Mouse (Mus musculus) testis, adult 2 months (tissue): ENCODE results near the gene Samd8. TPM values are rescaled to one million over a fixed set of nuclear protein-coding genes. Genes with fewer than 3 reads are reported as not detected.

Source experiments
- H3K27ac ChIP-seq: fragments of 200-500 bp; 2 replicates; pipeline ENCODE4 v1.5.1; 2012; ENCODE audit warnings: low read depth, low read length; ENCODE audit not compliant: control insufficient read depth, insufficient read depth
- H3K27me3 ChIP-seq: fragments of 200-500 bp; 2 replicates; pipeline ENCODE4 v1.6.1; 2012; ENCODE audit warnings: mild to moderate bottlenecking, low read length, moderate library complexity; ENCODE audit not compliant: control insufficient read depth, insufficient read depth
- H3K36me3 ChIP-seq: fragments of 200-500 bp; 2 replicates; pipeline ENCODE4 v1.6.1; 2012; ENCODE audit warnings: mild to moderate bottlenecking, low read length; ENCODE audit not compliant: control insufficient read depth, insufficient read depth
- H3K4me1 ChIP-seq: fragments of 200-500 bp; 2 replicates; pipeline ENCODE4 v1.6.1; 2012; ENCODE audit warnings: low read length; ENCODE audit not compliant: control insufficient read depth, insufficient read depth
- H3K4me3 ChIP-seq: fragments of 200-500 bp; 2 replicates; pipeline ENCODE4 v1.5.1; 2012; ENCODE audit warnings: low read depth, mild to moderate bottlenecking, low read length, moderate library complexity, mixed read lengths; ENCODE audit not compliant: control insufficient read depth
- CTCF ChIP-seq: fragments of 200-500 bp; IDR thresholded peaks from 2 replicates; pipeline ENCODE4 v1.5.1; 2012; ENCODE audit warnings: low read depth, mild to moderate bottlenecking, inconsistent platforms, low read length, moderate library complexity; ENCODE audit not compliant: control insufficient read depth, insufficient read depth, insufficient replicate concordance
- POLR2A ChIP-seq: fragments of 200-500 bp; IDR thresholded peaks from 2 replicates; pipeline ENCODE4 v1.6.1; 2012; ENCODE audit warnings: low read depth, mild to moderate bottlenecking, inconsistent platforms, low read length, moderate library complexity; ENCODE audit not compliant: control insufficient read depth
- polyA plus RNA-seq: library from polyadenylated mRNA; depleted of rRNA; stranded (reverse); fragments of >200 nt; gene quantifications from 2 replicates; pipeline ENCODE4 v1.2.3, GENCODE M21; 2012

Gene Samd8
- polyA plus RNA-seq, 1 experiment = 118 TPM

GRCm38 (mm10) chr14:21802543-21803206 lies 52.3 kb downstream of the Samd8 start:
- no peak for TF ChIP-seq POLR2A
- TF ChIP-seq CTCF = no peak
- Histone ChIP-seq H3K36me3 (no peaks in the 10 kb centered on the region), H3K4me3 (no peak overlapping the region), H3K27me3 (no peaks in the 10 kb centered on the region), H3K27ac (no peak overlapping the region), H3K4me1 (no peaks in the 10 kb centered on the region)

- Histone ChIP-seq H3K27me3 (no peaks in the 10 kb centered on the region), H3K4me3 (no peak overlapping the region), H3K36me3 (no peaks in the 10 kb centered on the region), H3K4me1 (no peaks in the 10 kb centered on the region), H3K27ac (no peak overlapping the region)
- no peak for TF ChIP-seq POLR2A
Observed at GRCm38 (mm10) chr14:21806203-21806602, 55.9 kb downstream of the Samd8 start.

- no peaks in the 10 kb centered on the region for H3K27me3 ChIP-seq
- H3K4me1 ChIP-seq = no peaks in the 10 kb centered on the region
- no peaks in the 10 kb centered on the region for H3K36me3 ChIP-seq
- no peak for TF ChIP-seq POLR2A
- no peak for TF ChIP-seq CTCF
- H3K4me3 ChIP-seq = no peak overlapping the region
- H3K27ac ChIP-seq = no peak overlapping the region
Observed at GRCm38 (mm10) chr14:21806631-21807160, 56.4 kb downstream of the Samd8 start.

- H3K4me3 ChIP-seq = no peak overlapping the region
- no peaks in the 10 kb centered on the region for H3K4me1 ChIP-seq
Observed at GRCm38 (mm10) chr14:21808208-21808922, 58.0 kb downstream of the Samd8 start.

GRCm38 (mm10) chr14:21809418-21809817 lies 59.1 kb downstream of the Samd8 start:
- H3K4me1 ChIP-seq = no peaks in the 10 kb centered on the region
- TF ChIP-seq CTCF (no peak), POLR2A (no peak)

More at GRCm38 (mm10) chr14:21808208-21808922, 58.0 kb downstream of the Samd8 start:
- H3K27me3 ChIP-seq = no peaks in the 10 kb centered on the region
- H3K36me3 ChIP-seq = no peaks in the 10 kb centered on the region
- no peak overlapping the region for H3K27ac ChIP-seq
- no peak for TF ChIP-seq CTCF
- TF ChIP-seq POLR2A = no peak

GRCm38 (mm10) chr14:21811301-21811700 lies 61.0 kb downstream of the Samd8 start:
- Histone ChIP-seq H3K4me1 (no peaks in the 10 kb centered on the region), H3K27me3 (no peaks in the 10 kb centered on the region), H3K4me3 (no peak overlapping the region), H3K36me3 (no peaks in the 10 kb centered on the region), H3K27ac (no peak overlapping the region)
- no peak for TF ChIP-seq POLR2A
- TF ChIP-seq CTCF = no peak

More at GRCm38 (mm10) chr14:21809418-21809817, 59.1 kb downstream of the Samd8 start:
- no peaks in the 10 kb centered on the region for H3K36me3 ChIP-seq
- no peak overlapping the region for H3K4me3 ChIP-seq
- no peak overlapping the region for H3K27ac ChIP-seq
- no peaks in the 10 kb centered on the region for H3K27me3 ChIP-seq

- H3K36me3 ChIP-seq = no peaks in the 10 kb centered on the region
- H3K4me3 ChIP-seq = no peak overlapping the region
- no peak for TF ChIP-seq POLR2A
- no peak for TF ChIP-seq CTCF
- H3K4me1 ChIP-seq = no peaks in the 10 kb centered on the region
- H3K27ac ChIP-seq = no peak overlapping the region
- no peaks in the 10 kb centered on the region for H3K27me3 ChIP-seq
Observed at GRCm38 (mm10) chr14:21811744-21812393, 61.5 kb downstream of the Samd8 start.
